Mouse (Mus musculus) CH12.LX (cell line): Measurements from ENCODE around the gene 9530077C05Rik.

ENCODE experiments used
- CTCF ChIP-seq, 2 experiments: IDR thresholded peaks in 1 of 2; conservative IDR thresholded peaks in 1 of 2; 2 replicates each; pipeline ENCODE4 v1.5.1; 2011 to 2012; ENCODE audit warnings: low read depth in 2 of 2, low read length in 2 of 2, improper control_type of control experiment in 1 of 2, inconsistent platforms in 1 of 2, mild to moderate bottlenecking in 1 of 2, moderate library complexity in 1 of 2
- KAT2A ChIP-seq: IDR thresholded peaks from 2 replicates; pipeline ENCODE4 v1.6.1; 2012; ENCODE audit warnings: low read length, improper control_type of control experiment, inconsistent platforms; ENCODE audit not compliant: insufficient replicate concordance
- MAFK ChIP-seq: IDR thresholded peaks from 2 replicates; pipeline ENCODE4 v1.6.1; 2011; ENCODE audit warnings: low read length, improper control_type of control experiment; ENCODE audit not compliant: insufficient replicate concordance
- MAX ChIP-seq: IDR thresholded peaks from 2 replicates; pipeline ENCODE4 v1.6.1; 2011; ENCODE audit warnings: low read length, improper control_type of control experiment
- MYC ChIP-seq: IDR thresholded peaks from 2 replicates; pipeline ENCODE4 v1.6.1; 2011; ENCODE audit warnings: low read depth, mild to moderate bottlenecking, improper control_type of control experiment, low read length
- NELFE ChIP-seq: IDR thresholded peaks from 2 replicates; pipeline ENCODE4 v1.6.1; 2011; ENCODE audit warnings: low read depth, low read length, improper control_type of control experiment
- POLR2A ChIP-seq: IDR thresholded peaks from 2 replicates; pipeline ENCODE4 v1.6.1; 2011; ENCODE audit warnings: low read depth, mild to moderate bottlenecking, improper control_type of control experiment, low read length
- POLR2AphosphoS2 ChIP-seq: IDR thresholded peaks from 2 replicates; pipeline ENCODE4 v1.6.1; 2011; ENCODE audit warnings: low read depth, low read length, improper control_type of control experiment
- SMC3 ChIP-seq: IDR thresholded peaks from 2 replicates; pipeline ENCODE4 v1.6.1; 2011; ENCODE audit warnings: low read depth, low read length, improper control_type of control experiment
- TBP ChIP-seq: conservative IDR thresholded peaks from 2 replicates; pipeline ENCODE4 v1.6.1; 2011; ENCODE audit warnings: low read depth, low read length, improper control_type of control experiment
- TCF12 ChIP-seq: IDR thresholded peaks from 2 replicates; pipeline ENCODE4 v1.6.1; 2014; ENCODE audit warnings: low read depth, mild to moderate bottlenecking, inconsistent platforms, low read length, improper control_type of control experiment

- no peak for TF ChIP-seq MAFK
- no peak for TF ChIP-seq CTCF (conservative IDR thresholded peaks at IDR 0.05 in 1 of 2, IDR thresholded peaks at IDR 0.05 in 1 of 2; ENCODE audit: low read depth in 2 of 2, low read length in 2 of 2)
- TF ChIP-seq POLR2A: no peak
- TF ChIP-seq TCF12: no peak
- no peak for TF ChIP-seq TBP
- no peak for TF ChIP-seq NELFE
- TF ChIP-seq POLR2AphosphoS2: no peak
- TF ChIP-seq MYC: no peak
- TF ChIP-seq MAX: no peak
- TF ChIP-seq SMC3: no peak
- no peak for TF ChIP-seq KAT2A
Measured at GRCm38 (mm10) chr9:22430315-22430840, 19.1 kb downstream of the 9530077C05Rik start.
